Mouse (Mus musculus) ES-CJ7 (cell line): ENCODE measurements around the gene Nrcam.

ENCODE experiments used
- DNase-seq: peaks from one replicate; pipeline ENCODE4 v3.0.0; 2011; ENCODE audit warnings: low read depth, low spot score

The Nrcam gene

DNA sequence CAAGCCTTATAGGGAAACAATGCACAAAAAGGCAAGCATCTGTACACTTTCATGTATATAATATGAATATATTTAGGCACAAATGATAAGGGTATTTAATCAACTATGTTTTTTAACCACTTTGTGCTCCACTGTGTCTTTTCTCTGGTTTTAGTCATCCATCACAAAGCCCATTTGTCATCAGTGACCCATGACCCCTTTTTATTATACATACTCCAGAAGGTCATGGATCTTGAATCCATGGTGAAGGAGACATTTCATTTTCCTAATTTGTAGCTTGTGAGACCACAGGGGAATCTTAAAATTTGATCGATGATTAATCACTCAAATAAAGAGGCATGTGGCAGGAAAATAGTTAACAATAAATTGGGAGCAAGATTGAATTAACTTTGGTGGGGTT, 29.2 kb downstream of the Nrcam start:
- DNase-seq: no peak

DNA sequence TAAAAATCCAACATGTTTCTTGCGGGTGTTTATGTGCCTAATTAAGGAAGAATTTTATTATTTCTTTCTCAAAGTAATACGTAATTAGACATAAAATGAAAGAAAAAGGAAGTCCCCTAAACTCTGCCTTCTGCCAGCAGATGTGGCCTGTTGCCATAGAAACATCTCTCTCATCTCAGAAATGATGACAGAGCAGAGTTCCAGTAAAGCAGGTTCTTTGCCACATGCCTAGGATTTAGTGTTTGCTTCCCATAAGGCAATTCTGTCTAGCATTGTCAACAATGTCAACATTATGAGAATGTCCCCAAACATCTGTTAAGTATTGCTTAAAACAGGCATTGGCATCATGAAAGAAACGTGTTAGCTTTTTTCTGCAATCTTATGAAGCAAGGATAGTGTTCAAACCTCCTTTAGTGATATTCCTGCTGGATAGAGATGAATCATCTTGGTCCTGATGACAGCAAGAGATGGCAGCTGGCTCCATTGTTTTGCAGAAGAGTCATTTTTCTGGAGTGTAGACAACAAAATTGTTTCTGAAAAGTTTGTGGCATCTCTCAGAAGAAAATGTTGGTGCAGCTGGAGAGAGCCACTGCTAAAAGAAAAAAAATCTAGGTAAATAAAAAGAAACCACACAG, 42.5 kb downstream of the Nrcam start:
- DNase-seq: no peak

DNA sequence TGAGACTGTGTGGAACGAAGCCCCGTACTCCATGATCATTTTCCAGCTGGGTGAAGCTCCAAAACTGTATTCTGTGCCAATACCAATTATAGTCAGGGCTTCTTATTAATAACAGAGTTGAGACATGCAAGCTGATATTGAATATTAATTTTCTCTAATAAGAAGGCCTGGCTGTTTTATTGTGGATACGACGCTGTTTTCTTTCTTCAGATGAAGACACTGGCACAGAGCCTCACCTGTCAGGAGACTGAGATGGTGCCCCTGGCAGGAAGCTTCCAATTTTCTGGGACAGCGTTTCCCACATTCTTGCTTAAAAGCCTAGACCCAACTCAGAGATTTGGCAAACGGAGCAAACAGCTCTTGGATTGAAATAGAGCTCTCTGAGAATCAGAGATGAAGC, 47.3 kb downstream of the Nrcam start:
- no peak for DNase-seq

DNA sequence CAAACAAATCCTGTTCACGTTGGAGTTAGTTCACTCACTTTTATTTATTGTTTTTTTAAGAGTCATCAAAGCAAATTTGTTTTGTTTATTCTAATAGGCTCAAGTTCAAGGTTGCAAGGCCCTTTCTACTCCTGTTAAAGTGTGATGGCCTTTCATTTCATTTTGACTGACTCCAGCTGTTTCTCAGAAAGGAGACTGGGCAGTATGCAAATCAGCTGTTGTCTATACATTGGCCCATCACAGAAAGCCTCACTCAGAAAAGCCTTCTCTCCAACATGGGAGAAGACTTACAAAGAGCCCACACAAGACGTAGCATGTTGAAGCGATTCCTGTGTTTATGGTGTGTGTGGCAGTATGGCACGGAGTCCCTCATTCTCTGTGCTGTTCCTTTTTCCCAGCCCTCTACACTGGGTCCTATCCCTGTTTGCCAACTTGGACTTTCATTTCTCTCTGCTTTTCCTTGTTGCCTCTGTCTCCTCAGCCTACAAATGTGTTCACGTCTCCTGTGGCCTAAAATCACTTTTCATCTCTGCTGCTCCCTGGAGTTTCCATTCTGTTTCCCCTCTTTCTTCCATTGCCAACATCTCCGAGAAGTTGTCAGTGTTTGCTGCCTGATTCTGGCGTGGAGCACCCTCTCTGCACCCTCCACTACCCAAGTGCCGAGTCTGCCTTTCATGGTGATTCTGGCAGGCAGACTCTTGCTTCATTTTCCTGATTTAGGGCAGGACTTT, 49.9 kb downstream of the Nrcam start:
- no peak for DNase-seq

DNA sequence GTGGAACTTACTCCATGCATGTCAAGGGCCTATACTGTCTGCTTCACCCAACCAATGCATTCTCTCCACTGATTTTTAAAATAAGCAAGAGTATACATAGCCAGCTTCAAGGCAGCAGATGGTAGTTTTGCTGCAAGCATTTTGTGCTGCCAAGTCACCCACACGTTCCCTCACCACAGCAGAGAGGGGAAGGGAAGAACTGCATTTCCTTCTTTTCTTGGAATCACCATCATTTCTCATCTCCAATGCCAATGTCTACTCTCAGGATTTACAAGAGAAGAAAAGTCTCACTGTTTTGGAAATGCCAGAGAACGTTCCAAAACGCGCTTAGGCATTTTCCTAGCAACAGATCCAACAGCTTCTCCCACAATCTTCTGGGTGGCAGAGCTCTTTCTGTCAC, 52.1 kb downstream of the Nrcam start:
- DNase-seq: no peak

DNA sequence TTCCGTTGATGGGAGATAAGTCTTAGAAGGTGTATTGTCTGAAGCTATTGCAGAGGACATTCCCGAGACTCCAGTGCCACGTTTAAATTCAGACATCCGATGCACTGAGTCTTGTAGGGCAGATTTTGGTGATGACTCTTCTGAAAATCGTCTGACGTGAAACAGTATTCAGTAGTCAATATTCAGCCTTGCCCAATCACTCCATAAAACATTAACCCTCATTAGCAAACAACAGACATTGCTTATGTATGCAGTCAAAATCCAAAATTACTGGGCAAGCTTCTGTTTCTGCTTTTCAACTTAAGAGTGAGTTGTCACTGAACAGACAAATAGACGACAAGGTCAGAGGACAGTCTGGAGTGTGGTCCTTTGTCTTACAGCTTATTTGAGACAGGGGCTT, 57.7 kb downstream of the Nrcam start:
- DNase-seq: no peak

DNA sequence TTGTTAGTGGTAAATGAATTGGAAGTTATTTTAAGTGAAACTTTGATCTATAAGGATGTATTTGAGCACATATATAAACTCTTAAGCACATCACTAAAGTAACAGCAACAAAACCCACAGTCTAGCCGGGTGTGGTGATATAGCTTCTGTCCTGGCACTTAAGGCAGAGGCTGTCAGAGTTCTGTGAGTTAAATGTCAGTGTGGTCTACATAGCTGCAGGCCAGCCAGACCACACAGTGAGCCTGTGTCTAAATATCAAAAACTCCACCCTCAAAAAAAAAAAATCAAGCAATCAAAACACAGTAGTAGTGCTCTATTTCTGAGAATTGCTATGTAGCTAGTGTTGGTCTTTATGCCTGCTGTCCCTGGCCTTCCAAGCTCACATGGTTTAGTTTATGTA, 59.5 kb downstream of the Nrcam start:
- no peak for DNase-seq

DNA sequence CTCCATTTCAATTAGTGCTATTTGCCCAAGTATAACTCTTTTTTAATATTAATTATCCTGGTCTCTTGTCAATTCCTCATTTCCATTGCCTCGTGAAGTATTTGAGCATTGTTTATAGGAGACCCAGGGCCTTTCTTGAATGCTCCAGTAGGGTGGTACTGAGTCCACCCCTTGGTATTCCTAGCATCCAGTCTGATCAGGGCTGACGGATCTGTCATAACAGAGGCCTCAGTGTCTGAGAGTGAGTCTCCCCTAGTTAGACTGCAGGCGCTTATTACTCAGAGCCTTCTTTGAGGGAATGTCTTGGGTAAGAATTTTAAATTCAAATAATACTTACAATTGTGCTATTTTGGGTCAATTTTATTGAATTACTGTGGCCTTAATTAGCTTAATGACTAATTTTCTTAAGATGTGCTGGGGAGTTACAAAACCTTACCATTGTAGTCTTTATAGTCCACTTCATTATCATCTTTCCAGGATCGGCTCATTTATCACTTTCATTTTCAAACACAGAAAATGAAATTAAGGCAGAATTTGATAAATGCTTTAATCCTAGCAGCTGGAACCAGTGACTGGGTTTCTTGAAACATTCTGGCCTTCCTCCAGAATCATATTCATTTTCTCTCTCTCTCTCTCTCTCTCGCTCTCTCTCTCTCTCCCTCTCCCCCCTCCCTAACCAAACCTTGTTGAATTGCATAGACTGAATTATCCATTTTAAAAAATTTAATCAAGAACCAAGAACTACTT, 61.9 kb downstream of the Nrcam start:
- no peak for DNase-seq

DNA sequence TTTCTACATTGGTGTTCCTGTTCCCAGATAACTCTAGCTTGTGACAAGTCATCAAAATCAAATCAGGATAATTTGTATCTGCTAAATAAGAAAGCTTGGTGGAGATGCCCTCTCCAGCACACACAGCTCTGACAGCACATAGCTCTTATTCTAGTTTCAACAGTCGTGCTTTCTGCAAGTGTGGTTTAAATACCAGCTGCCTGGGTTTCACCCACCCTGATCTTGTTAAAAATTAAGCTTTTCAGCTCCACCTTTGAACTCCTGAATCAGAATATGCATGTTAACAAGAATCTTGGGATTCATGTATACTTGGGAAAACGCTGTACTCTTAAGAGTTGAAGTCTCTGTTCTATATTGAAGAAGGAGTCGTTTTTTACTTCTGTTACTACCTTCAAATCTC, 66.2 kb downstream of the Nrcam start:
- DNase-seq: no peak

DNA sequence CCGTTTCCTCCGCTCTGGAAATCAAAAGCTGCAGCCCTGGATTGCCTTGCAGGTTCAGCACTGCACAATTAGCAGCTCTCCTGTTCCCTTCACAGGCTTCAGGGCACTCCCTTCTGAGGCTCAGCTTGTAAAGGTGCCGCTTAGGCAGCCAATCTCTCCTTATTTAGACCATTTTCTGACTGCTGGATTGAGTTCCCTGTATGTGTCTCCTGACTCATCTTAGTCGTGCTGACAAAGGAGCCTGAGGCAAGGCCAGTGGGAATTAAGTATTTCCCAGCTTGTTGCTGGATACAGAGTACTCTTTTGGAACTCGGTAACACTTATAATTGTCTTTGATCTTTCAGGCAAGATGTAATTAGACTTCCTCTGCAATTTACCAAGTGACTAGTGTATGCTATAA, 69.1 kb downstream of the Nrcam start:
- DNase-seq: no peak

DNA sequence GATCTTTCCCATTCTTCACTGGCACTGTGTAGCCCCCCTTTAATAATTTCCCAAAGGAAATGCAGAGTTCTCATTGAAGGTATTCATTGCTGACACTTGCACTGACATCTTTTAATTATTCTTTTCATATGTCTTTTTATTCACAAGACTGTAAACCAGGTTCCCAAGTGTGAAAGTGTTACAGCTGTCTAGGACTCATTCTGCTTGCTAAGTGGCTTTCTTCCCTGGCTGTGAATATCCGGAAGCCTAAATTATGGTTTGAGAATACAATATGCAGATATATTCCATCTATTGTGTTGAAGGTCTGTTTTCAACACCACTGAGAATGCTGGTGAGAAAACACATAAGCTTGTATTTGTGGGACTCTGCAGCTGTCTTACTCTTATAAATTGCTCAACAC, 73.4 kb downstream of the Nrcam start:
- no peak for DNase-seq

DNA sequence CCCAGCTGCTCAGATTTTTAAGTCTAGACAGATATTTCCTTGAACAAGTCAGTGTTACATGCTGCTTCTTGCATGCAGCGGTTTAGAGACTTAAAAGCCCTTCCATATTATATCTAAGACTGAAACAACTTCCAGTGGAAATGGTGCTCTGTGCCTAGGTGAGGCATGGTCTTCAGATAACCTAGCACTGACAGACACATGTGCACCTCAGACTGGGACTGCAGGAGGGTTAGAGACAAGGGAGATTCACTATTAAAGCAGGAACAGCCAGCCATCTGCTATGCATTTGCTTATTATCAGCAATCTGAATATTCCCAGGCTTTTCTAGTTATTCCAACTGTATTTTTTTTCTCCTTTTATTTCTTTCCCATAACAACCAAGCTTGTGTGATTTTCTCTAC, 74.6 kb downstream of the Nrcam start:
- no peak for DNase-seq

DNA sequence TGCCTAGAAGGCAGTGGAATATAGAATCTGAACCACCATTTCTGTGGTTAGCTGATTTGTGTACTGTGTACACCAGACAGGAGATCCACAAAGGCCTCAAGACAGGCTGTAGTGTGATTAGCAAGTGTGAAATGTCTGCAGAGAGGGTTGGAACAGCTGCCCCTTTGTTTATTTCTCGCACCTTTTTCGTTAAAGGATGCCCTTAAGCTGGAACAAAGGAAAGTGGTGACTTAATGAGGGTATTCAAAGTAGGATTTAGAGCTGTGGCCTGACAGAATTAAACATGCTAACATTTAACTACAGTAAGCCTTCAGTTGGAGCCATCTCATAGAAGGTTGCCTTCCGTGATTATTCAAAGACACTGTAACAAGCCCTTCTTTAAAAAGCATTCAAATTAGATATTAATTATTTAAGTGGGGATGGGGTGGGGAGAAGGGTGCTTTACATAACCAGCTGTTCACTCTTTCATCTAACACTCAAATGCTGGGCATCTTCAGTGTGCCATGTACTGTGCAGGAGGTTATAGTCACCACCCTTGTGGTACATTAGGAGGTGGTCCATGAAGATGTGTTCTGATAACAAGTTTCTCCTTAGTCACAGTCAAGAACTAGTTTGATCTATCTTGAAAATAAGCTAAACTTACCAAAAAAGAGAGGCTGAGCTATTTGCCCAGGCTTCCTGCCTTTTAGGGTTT, 75.2 kb downstream of the Nrcam start:
- DNase-seq: no peak

DNA sequence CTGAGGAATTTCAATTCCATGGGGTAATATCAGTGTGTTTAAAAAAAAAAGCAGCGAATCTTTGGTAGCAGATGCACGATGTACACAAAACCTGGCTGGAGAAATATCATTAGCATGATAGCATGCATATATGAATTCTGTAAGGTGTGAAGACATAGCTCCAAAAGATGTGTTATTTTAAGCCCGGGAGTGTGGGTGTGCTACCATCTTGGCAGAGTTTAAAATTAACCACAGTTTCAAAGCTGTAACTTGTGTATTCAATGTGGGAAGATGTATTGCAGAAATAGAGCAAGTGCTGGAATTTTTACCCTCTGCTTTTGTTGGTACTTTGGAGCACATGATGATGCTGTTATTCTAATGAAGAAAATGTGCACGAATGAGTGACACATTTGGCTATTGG, 81.1 kb downstream of the Nrcam start:
- DNase-seq: no peak

DNA sequence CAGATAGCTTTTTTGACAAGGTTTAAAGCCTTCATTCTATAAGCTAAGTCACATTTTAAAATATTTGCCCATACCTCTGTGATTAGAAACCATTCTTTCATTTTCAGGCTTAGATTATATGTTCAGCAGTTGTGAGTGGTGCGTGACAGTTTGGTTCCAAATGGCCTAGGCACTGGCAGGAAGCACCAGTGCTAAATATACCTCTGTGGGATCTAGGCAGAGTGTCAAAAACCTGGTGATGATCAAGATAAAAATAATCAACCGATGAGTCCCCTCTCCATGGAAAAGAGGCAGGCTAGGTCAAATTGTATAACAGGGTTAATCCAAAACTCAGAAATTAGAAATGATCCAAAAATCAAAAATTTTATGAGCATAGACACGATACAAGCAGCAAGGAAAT, 82.3 kb downstream of the Nrcam start:
- DNase-seq: no peak

DNA sequence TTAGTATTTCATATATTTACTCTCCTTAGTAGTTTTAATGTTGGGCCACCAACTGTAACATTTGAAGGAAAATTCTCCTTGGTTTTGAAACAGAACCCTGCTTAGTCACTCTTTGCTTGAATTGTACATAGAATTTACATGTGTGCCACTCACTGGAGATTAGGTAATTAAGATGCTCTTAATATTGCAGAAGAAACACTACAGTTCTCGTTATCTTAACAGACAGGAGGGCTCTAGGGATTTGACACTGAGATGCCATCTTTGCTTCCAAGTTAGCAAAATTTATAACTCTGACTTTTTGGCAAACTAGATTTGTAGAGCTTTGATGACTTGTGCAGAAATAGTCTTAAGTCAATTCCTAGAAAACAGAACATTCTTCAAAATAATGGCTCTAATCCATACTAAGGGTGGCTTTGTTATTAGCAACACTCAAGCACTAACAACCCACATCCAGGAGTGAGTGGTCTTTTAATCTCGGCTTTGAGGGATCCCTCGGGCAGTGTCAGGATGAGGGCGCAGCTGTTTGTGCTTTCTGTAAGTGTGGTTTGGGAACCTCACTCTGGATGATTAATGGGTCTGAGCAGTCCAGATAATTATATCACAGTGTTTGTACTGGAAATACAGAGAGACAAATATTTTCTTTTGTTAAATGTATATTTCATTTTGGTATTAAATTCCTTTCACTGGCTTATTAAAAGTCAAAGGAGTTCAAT, 93.6 kb downstream of the Nrcam start:
- DNase-seq: no peak

DNA sequence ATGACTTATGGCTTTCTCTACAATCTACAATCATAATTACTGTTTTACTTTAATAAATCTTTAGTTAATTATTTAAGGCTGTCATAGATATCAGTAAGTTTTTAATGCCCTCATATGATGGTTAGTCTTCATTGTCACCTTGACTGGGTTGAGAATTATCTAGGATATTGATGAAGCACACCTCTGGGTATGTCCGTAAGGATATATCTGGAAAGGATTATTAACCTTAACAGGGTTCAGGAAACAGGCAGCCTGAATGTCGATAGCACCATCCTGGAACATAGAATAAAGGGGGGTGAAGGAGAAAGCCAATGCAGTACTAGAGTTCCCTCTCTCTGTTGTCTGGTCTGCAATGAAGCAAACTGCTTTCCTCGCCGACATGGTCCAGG, 94.2 kb downstream of the Nrcam start:
- no peak for DNase-seq

DNA sequence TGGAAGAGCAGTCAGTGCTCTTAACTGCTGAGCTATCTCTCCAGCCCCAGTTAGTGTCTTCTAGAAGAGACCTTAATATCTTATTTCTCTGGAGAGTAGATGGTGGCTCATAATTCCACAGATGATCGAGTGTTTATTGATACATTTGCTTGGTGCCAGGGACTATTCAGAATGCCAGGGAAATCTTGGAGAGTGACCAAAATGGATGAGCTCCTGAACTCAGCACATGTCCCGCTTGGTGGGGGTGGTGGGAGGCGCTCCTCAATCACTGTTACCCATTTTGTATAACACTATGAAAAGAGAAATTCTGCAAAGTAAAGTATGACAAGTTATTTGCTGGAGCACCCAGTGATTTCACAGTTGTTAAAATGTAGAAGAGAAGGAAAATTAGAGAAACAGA, 95.3 kb downstream of the Nrcam start:
- DNase-seq: no peak

DNA sequence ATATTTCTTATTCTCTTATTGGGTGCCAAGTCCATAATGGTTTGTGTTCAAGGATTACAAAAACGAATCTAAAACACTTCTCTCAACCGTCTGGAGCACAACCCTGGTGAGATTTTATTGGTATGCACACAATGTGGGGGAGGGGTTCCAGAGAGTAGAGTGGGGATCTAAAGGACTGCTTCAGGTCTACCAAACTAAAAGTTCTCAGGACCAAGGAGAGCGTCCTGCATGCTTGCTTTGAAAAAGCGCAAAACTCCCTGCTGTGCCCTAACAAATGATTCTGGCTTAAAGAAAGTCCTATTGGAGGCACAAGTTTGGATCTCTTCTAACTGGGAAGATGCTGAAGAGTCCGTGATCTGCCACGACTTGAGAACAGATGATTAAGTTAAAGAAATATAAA, 96.4 kb downstream of the Nrcam start:
- DNase-seq: peak; percentile 82

DNA sequence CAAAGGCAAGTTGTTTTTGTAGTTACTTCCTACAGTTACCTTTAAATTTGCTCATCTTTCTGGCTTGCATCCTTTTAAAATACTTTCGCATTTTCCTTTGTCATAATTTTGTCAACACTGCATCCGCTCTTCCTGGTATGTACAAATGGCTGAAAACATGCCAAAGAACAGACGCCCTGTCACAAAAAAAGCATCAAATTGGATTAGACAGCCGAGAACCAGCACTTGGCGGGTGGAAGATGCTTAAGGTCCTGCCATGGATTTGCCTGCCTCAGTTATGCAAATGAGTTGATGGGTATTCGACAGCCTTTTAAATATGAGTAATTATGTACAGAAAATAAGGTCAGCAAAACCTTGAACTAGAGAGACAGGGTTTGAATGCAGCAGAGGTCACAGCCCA, 101.7 kb downstream of the Nrcam start:
- DNase-seq: no peak

DNA sequence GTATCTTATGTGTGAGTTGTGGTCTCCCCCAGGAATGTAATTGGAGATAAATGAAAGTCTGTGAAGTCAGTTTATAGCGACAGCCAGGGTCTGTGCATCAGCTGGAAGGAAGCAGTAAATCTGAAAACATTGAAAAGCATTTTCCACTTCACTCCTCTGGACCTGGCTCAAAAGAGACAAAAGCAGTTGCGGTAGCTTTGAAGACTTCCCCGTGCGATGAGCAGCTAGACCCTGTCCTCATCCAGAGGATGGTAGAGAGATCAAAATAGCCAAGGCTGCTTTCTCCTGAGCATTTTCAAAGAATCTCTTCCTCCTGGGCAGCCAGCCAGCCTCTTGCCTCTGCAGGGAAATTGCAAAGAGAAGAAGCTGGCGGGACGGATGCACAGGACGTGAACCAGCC, 102.3 kb downstream of the Nrcam start:
- DNase-seq: no peak

DNA sequence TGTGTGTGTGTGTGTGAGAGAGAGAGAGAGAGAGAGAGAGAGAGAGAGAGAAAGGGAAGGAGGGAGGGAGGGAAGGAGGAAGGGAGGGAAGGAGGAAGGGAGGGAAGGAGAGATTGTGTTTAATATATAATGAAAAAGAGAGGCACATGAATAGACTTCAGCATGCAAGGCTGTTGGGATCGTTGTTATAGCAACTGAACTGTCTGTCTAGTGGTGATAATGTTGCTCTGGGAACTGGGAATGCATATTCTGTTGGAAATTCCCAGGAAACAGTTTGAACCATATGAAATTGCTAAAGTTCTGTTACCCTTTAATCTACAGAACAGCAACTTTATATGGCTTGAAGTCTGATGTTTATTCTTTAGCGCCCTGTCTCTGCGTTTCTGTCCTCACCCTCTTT, 104.0 kb downstream of the Nrcam start:
- no peak for DNase-seq
